In the genomic region with DNA sequence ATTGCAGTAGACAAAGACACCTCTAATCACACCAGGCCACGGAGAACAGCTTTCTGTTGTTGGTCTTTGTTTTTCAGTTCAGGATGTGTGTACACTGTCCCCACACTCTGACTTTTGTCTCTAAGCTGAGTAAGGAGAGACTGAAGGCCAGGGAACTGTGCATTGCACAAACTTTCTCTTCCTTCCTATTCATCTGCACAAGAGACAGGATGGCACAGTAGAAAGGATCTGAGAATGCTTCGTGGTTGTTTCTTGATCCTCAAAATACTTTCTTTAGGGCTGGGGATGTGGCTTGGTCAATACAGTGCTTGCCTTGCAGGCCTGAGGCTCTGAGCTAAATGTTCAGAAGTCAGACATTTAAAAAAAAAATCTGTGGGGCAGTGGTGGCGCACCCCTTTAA, we compare ENCODE assay signal across 22 mouse cellular contexts. TPM values are rescaled to one million over a fixed set of nuclear protein-coding genes. Genes with fewer than 3 reads are reported as not detected.
DNase-seq lines count a peak whose midpoint lies in the region; ATAC-seq and TF ChIP-seq lines count a peak whose summit lies in the region.
"Had no signal": no experiment of that assay in that cellular context is flagged by ENCODE, and none has a peak within 500 bp of the region (broad histone marks: within the 10 kb centered on the region; RNA-seq: fewer than 3 reads in every experiment).

No protein-coding gene starts in this region.

- peak overlapping the region; percentile 55 for H3K27ac ChIP-seq in bone marrow macrophage, adult 2 months (ENCODE audit: insufficient read depth, low read depth, low read length)
- H3K27ac ChIP-seq: embryonic facial prominence, embryonic 15.5 days; forebrain, embryonic 10.5 days; heart, adult 2 months; hindbrain, embryonic 10.5 days; hindbrain, embryonic 14.5 days; intestine, embryonic 15.5 days had no signal

- no peak overlapping the region for H3K4me3 ChIP-seq in bone marrow macrophage, adult 2 months (ENCODE audit: insufficient read depth, low read length)
- H3K4me3 ChIP-seq: embryonic facial prominence, embryonic 15.5 days; erythroblast, embryonic 14.5 days; forebrain, embryonic 10.5 days; gastrocnemius, adult 2 months; heart, adult 2 months; hindbrain, embryonic 10.5 days; intestine, embryonic 15.5 days had no signal

- H3K4me1 ChIP-seq in bone marrow macrophage, adult 2 months (ENCODE audit: control insufficient read depth, insufficient read depth, low read length), result peaks cover 18% of the 10 kb centered on the region
- H3K4me1 ChIP-seq: embryonic facial prominence, embryonic 15.5 days; forebrain, embryonic 10.5 days; hindbrain, embryonic 10.5 days had no signal

- TF ChIP-seq CTCF in bone marrow macrophage, adult 2 months (IDR thresholded peaks at IDR 0.05; ENCODE audit: low read depth, low read length), result no peak

- DNase-seq in layer of hippocampus, adult 9-11 months, result peak; percentile 42
- no peak for DNase-seq in layer of hippocampus, postnatal 36 days
- DNase-seq in adrenal gland, postnatal 10 days, result no peak
- no peak for DNase-seq in kidney, adult 18-20 months
- no peak for DNase-seq in cerebellum, adult 11 months
- DNase-seq: adrenal gland, adult 8-10 months; cerebellum, adult 9-11 months; cerebellum, postnatal 36 days; embryo, embryonic 11 days; gastrocnemius, adult 2 months; gastrocnemius, postnatal 25 days; heart, adult 2 months had no signal

- no peak for TF ChIP-seq POLR2A in bone marrow macrophage, adult 2 months (IDR thresholded peaks at IDR 0.05; ENCODE audit: borderline replicate concordance, low read depth, low read length)

- peak; percentile 78 for ATAC-seq in granulocyte monocyte progenitor cell, adult 5-6 weeks (replicated peaks; ENCODE audit: poor library complexity, severe bottlenecking)
- 0 out of 2 replicates have a peak, but pooled peaks have one; percentile 28 for ATAC-seq in monocyte, adult 5-6 weeks (replicated peaks; ENCODE audit: insufficient number of reproducible peaks, low FRiP score, low TSS enrichment, poor library complexity, severe bottlenecking)
- ATAC-seq: forebrain, embryonic 14.5 days had no signal

RNA-seq across cellular contexts. Expression of a gene that starts 30.7 kb away (rescaled TPM):
- 1 to 10 TPM; 6.9 to 8.3 TPM for total RNA-seq in layer of hippocampus, postnatal 36 days (2021)
- polyA plus RNA-seq in bone marrow macrophage, adult 2 months (2012; ENCODE audit: insufficient read depth, insufficient read length, missing spikeins), result 21.9 and 24.9 TPM in 2 replicates
- total RNA-seq in granulocyte monocyte progenitor cell, adult 5-6 weeks (2014; fragmentation: Nextera tagmentation), result 38.6 and 70.1 TPM in 2 replicates
- total RNA-seq in granulocyte monocyte progenitor cell, adult 5-6 weeks (2017), result 62.0 and 76.5 TPM in 2 replicates
- total RNA-seq in monocyte, adult 5-6 weeks (2017), result 40.8 to 76.5 TPM (median 73.2 TPM) in 3 replicates
- total RNA-seq in adrenal gland, postnatal 10 days (2021), result 100 to 1,000 TPM in 1 of 2 experiments, 10 to 100 TPM in 1; 55.7 to 119 TPM
